Mouse (Mus musculus): ENCODE data around the gene Polr2l. TPM values are rescaled to one million over a fixed set of nuclear protein-coding genes. Genes with fewer than 3 reads are reported as not detected.

Gene Polr2l
- polyA plus RNA-seq, 2 experiments: 24.6 to 52.4 TPM

DNA sequence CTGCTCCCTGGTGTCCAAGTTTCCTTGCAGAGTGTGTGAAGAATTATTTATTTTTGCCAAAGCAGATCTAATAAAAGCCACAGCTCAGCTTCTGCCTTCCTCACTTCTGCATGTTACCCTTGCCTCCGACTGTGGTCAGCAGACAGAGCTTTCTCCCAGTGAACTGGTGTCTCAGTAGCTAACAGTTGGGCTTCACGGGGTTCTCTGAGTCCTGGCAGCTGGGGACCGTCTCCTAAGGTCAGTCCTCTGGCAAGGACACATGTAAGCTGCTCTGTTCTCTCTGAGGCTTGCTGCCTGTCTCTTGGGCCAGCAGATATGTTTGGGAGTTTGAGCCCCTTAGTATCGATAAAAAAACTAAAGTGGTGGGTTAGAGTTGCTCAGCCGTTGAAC lies 14.9 kb downstream of the Polr2l start:
- H3K4me2 ChIP-seq (ENCODE audit: low read depth): no peak overlapping the region
- H3K27ac ChIP-seq: no peak overlapping the region
- TF ChIP-seq CTCF (IDR thresholded peaks at IDR 0.05; ENCODE audit: low read depth) (no peak), EP300 (IDR thresholded peaks at IDR 0.05; ENCODE audit: low read depth) (no peak)
- DNase-seq (ENCODE audit: low read depth in 3 of 3, low spot score in 3 of 3): no peak
- 63% methylated on average over 5 of the region's 5 CpGs for whole genome bisulfite sequencing (ENCODE audit: insufficient replicate concordance)
- H3K4me1 ChIP-seq (replicated peaks; ENCODE audit: control insufficient read depth in 2 of 2, insufficient read depth in 2 of 2, low read length in 1 of 2): peaks cover 4 to 7% of the 10 kb centered on the region in 2 experiments
- no peaks in the 10 kb centered on the region for H3K36me3 ChIP-seq (replicated peaks; ENCODE audit: control insufficient read depth, insufficient read depth, low read depth)
- H3K9me3 ChIP-seq (ENCODE audit: control insufficient read depth, low read length): no peaks in the 10 kb centered on the region
- ATAC-seq (ENCODE audit: insufficient read depth): no peak
- H3K4me3 ChIP-seq (ENCODE audit: insufficient read depth in 1 of 2, low read depth in 2 of 2, low read length in 2 of 2): no peak overlapping the region
- peaks cover 49% of the 10 kb centered on the region for H3K27me3 ChIP-seq (ENCODE audit: control insufficient read depth, insufficient read depth, low read length)
- no peak overlapping the region for H3K9ac ChIP-seq (replicated peaks)

DNA sequence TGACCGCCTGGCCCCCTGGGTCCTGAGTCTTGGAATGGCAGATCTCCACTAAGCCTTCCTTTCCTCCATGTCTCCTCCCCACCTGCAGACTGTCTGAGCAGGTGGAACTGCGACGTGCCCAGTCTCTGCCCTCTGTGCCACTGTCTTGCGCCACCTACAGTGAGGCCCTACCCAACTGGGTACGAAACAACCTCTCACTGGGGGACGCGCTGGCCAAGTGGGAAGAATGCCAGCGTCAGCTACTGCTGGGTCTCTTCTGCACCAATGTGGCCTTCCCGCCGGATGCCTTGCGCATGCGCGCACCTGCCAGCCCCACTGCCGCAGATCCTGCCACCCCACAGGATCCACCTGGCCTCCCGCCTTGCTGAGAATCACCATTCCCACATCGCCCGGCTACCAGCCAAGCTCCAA lies 15.6 kb downstream of the Polr2l start:
- ATAC-seq (ENCODE audit: insufficient read depth): no peak
- DNase-seq (ENCODE audit: low read depth in 3 of 3, low spot score in 3 of 3): no peak
- TF ChIP-seq EP300 (IDR thresholded peaks at IDR 0.05; ENCODE audit: low read depth) (no peak), CTCF (IDR thresholded peaks at IDR 0.05; ENCODE audit: low read depth) (no peak)
- Histone ChIP-seq H3K9ac (replicated peaks) (no peak overlapping the region), H3K4me1 (replicated peaks; ENCODE audit: control insufficient read depth in 2 of 2, insufficient read depth in 2 of 2, low read length in 1 of 2) (peaks cover 7 to 12% of the 10 kb centered on the region in 2 experiments), H3K4me2 (ENCODE audit: low read depth) (no peak overlapping the region), H3K4me3 (ENCODE audit: insufficient read depth in 1 of 2, low read depth in 2 of 2, low read length in 2 of 2) (no peak overlapping the region), H3K27me3 (ENCODE audit: control insufficient read depth, insufficient read depth, low read length) (peaks cover 42% of the 10 kb centered on the region), H3K27ac (no peak overlapping the region), H3K36me3 (replicated peaks; ENCODE audit: control insufficient read depth, insufficient read depth, low read depth) (no peaks in the 10 kb centered on the region), H3K9me3 (ENCODE audit: control insufficient read depth, low read length) (no peaks in the 10 kb centered on the region)
- 88% methylated on average over 17 of the region's 17 CpGs for WGBS (ENCODE audit: insufficient replicate concordance)

DNA sequence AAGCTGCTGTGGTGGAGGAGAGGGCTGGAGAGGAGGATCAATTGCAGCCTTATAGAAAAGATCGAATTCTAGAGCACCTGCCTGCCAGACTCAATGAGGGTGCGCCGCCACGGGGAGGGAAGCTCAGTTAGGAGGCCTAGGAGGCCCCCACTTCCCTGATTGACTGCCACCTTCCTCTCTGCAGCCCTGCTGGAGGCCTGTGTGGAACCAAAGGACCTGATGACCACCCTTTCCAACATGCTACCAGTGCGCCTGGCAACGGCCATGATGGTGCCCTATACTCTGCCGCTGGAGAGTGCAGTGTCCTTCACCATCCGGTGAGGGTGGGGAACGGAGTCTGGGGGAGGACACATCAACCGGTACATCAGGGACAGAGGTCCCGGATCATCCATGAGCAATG lies 16.3 kb downstream of the Polr2l start:
- no peak for ATAC-seq (ENCODE audit: insufficient read depth)
- TF ChIP-seq CTCF (IDR thresholded peaks at IDR 0.05; ENCODE audit: low read depth) (no peak), EP300 (IDR thresholded peaks at IDR 0.05; ENCODE audit: low read depth) (no peak)
- no peak overlapping the region for H3K27ac ChIP-seq
- DNase-seq (ENCODE audit: low read depth in 3 of 3, low spot score in 3 of 3): no peak
- H3K4me1 ChIP-seq (replicated peaks; ENCODE audit: control insufficient read depth in 2 of 2, insufficient read depth in 2 of 2, low read length in 1 of 2): peaks cover 7 to 12% of the 10 kb centered on the region in 2 experiments
- H3K36me3 ChIP-seq (replicated peaks; ENCODE audit: control insufficient read depth, insufficient read depth, low read depth): no peaks in the 10 kb centered on the region
- no peak overlapping the region for H3K9ac ChIP-seq (replicated peaks)
- 87% methylated on average over 11 of the region's 11 CpGs for WGBS (ENCODE audit: insufficient replicate concordance)
- H3K4me2 ChIP-seq (ENCODE audit: low read depth): no peak overlapping the region
- H3K4me3 ChIP-seq (ENCODE audit: insufficient read depth in 1 of 2, low read depth in 2 of 2, low read length in 2 of 2): no peak overlapping the region
- no peaks in the 10 kb centered on the region for H3K9me3 ChIP-seq (ENCODE audit: control insufficient read depth, low read length)
- H3K27me3 ChIP-seq (ENCODE audit: control insufficient read depth, insufficient read depth, low read length): peaks cover 36% of the 10 kb centered on the region

- Histone ChIP-seq H3K4me1 (replicated peaks; ENCODE audit: control insufficient read depth in 2 of 2, insufficient read depth in 2 of 2, low read length in 1 of 2) (peaks cover 7 to 12% of the 10 kb centered on the region in 2 experiments), H3K9ac (replicated peaks) (no peak overlapping the region), H3K4me3 (ENCODE audit: insufficient read depth in 1 of 2, low read depth in 2 of 2, low read length in 2 of 2) (no peak overlapping the region), H3K27ac (no peak overlapping the region), H3K9me3 (ENCODE audit: control insufficient read depth, low read length) (no peaks in the 10 kb centered on the region), H3K4me2 (ENCODE audit: low read depth) (no peak overlapping the region), H3K27me3 (ENCODE audit: control insufficient read depth, insufficient read depth, low read length) (peaks cover 30% of the 10 kb centered on the region), H3K36me3 (replicated peaks; ENCODE audit: control insufficient read depth, insufficient read depth, low read depth) (no peaks in the 10 kb centered on the region)
- no peak for ATAC-seq (ENCODE audit: insufficient read depth)
- TF ChIP-seq EP300 (IDR thresholded peaks at IDR 0.05; ENCODE audit: low read depth) (no peak), CTCF (IDR thresholded peaks at IDR 0.05; ENCODE audit: low read depth) (peak; percentile 86)
- 75% methylated on average over 15 of the region's 15 CpGs for WGBS (ENCODE audit: insufficient replicate concordance)
- no peak for DNase-seq (ENCODE audit: low read depth in 3 of 3, low spot score in 3 of 3)
Observed at GRCm38 (mm10) chr7:141457986-141458660, 16.8 kb downstream of the Polr2l start.

- Histone ChIP-seq H3K27ac (no peak overlapping the region), H3K4me3 (ENCODE audit: insufficient read depth in 1 of 2, low read depth in 2 of 2, low read length in 2 of 2) (no peak overlapping the region), H3K4me1 (replicated peaks; ENCODE audit: control insufficient read depth in 2 of 2, insufficient read depth in 2 of 2, low read length in 1 of 2) (peaks cover 7 to 12% of the 10 kb centered on the region in 2 experiments), H3K36me3 (replicated peaks; ENCODE audit: control insufficient read depth, insufficient read depth, low read depth) (peaks cover 1% of the 10 kb centered on the region; the same call in 1 of the 2 replicates), H3K4me2 (ENCODE audit: low read depth) (no peak overlapping the region), H3K9ac (replicated peaks) (no peak overlapping the region), H3K27me3 (ENCODE audit: control insufficient read depth, insufficient read depth, low read length) (peaks cover 21% of the 10 kb centered on the region), H3K9me3 (ENCODE audit: control insufficient read depth, low read length) (no peaks in the 10 kb centered on the region)
- no peak for ATAC-seq (ENCODE audit: insufficient read depth)
- 86% methylated on average over 14 of the region's 14 CpGs for WGBS (ENCODE audit: insufficient replicate concordance)
- TF ChIP-seq CTCF (IDR thresholded peaks at IDR 0.05; ENCODE audit: low read depth): no peak
- no peak for TF ChIP-seq EP300 (IDR thresholded peaks at IDR 0.05; ENCODE audit: low read depth)
- DNase-seq (ENCODE audit: low read depth in 3 of 3, low spot score in 3 of 3): no peak
Observed at GRCm38 (mm10) chr7:141457236-141457635, 17.7 kb downstream of the Polr2l start.

Measured in liver, embryonic 14.5 days (tissue).